Mouse (Mus musculus) embryonic fibroblast, embryonic 13.5 days (primary cell): ENCODE results near the gene Mael. TPM values are rescaled to one million over a fixed set of nuclear protein-coding genes. Genes with fewer than 3 reads are reported as not detected.

Source experiments
- H3K27ac ChIP-seq: 2 replicates; pipeline ENCODE4 v1.5.1; 2012; ENCODE audit warnings: low read length, control low read depth, inconsistent platforms; ENCODE audit not compliant: insufficient read depth
- H3K4me1 ChIP-seq: 2 replicates; pipeline ENCODE4 v1.6.1; 2011; ENCODE audit warnings: low read length; ENCODE audit not compliant: control insufficient read depth, insufficient read depth
- H3K4me3 ChIP-seq: 2 replicates; pipeline ENCODE4 v1.5.1; 2011; ENCODE audit warnings: mild to moderate bottlenecking, control low read depth, low read length; ENCODE audit not compliant: insufficient read depth
- CTCF ChIP-seq: IDR thresholded peaks from 2 replicates; pipeline ENCODE4 v1.5.1; 2011; ENCODE audit warnings: mild to moderate bottlenecking, control low read depth, low read length, moderate library complexity, borderline replicate concordance; ENCODE audit not compliant: insufficient read depth
- POLR2A ChIP-seq: IDR thresholded peaks from 2 replicates; pipeline ENCODE4 v1.6.1; 2011; ENCODE audit warnings: low read depth, mild to moderate bottlenecking, control low read depth, low read length, moderate library complexity
- polyA plus RNA-seq: library from polyadenylated mRNA; stranded (reverse); fragments of >200 nt; gene quantifications from 2 replicates; pipeline ENCODE4 v1.2.4, GENCODE M21; 2011; ENCODE audit warnings: low read depth; ENCODE audit not compliant: missing spikeins, insufficient read length

The Mael gene
- polyA plus RNA-seq, 1 experiment = not detected

GRCm38 (mm10) chr1:166173621-166174020 is 64.9 kb downstream of the Mael start:
- Histone ChIP-seq H3K4me3 (no peak overlapping the region), H3K4me1 (no peaks in the 10 kb centered on the region), H3K27ac (no peak overlapping the region)
- TF ChIP-seq CTCF = no peak
- TF ChIP-seq POLR2A = no peak

GRCm38 (mm10) chr1:166172992-166173391 is 65.6 kb downstream of the Mael start:
- H3K4me1 ChIP-seq = no peaks in the 10 kb centered on the region
- H3K4me3 ChIP-seq = no peak overlapping the region
- no peak overlapping the region for H3K27ac ChIP-seq
- no peak for TF ChIP-seq POLR2A
- no peak for TF ChIP-seq CTCF

GRCm38 (mm10) chr1:166170852-166171251 is 67.7 kb downstream of the Mael start:
- TF ChIP-seq POLR2A = no peak
- TF ChIP-seq CTCF = no peak
- H3K27ac ChIP-seq = no peak overlapping the region
- H3K4me3 ChIP-seq = no peak overlapping the region

GRCm38 (mm10) chr1:166169713-166170112 is 68.8 kb downstream of the Mael start:
- Histone ChIP-seq H3K4me3 (no peak overlapping the region), H3K27ac (no peak overlapping the region), H3K4me1 (no peaks in the 10 kb centered on the region)
- no peak for TF ChIP-seq CTCF
- TF ChIP-seq POLR2A = no peak

More at GRCm38 (mm10) chr1:166170852-166171251, 67.7 kb downstream of the Mael start:
- H3K4me1 ChIP-seq = no peaks in the 10 kb centered on the region

GRCm38 (mm10) chr1:166168017-166168416 is 70.5 kb downstream of the Mael start:
- no peak for TF ChIP-seq CTCF
- Histone ChIP-seq H3K4me3 (no peak overlapping the region), H3K27ac (no peak overlapping the region), H3K4me1 (no peaks in the 10 kb centered on the region)

- Histone ChIP-seq H3K4me3 (no peak overlapping the region), H3K27ac (no peak overlapping the region), H3K4me1 (no peaks in the 10 kb centered on the region)
- no peak for TF ChIP-seq POLR2A
Measured at GRCm38 (mm10) chr1:166167405-166167804, 71.1 kb downstream of the Mael start.

GRCm38 (mm10) chr1:166165159-166165558 is 73.4 kb downstream of the Mael start:
- Histone ChIP-seq H3K4me1 (no peaks in the 10 kb centered on the region), H3K27ac (no peak overlapping the region), H3K4me3 (no peak overlapping the region)
- TF ChIP-seq POLR2A = no peak
- TF ChIP-seq CTCF = no peak

- TF ChIP-seq CTCF = no peak
- TF ChIP-seq POLR2A = no peak
Measured at GRCm38 (mm10) chr1:166164580-166164979, 74.0 kb downstream of the Mael start.

GRCm38 (mm10) chr1:166160569-166161445 is 77.7 kb downstream of the Mael start:
- Histone ChIP-seq H3K27ac (no peak overlapping the region), H3K4me3 (no peak overlapping the region), H3K4me1 (no peaks in the 10 kb centered on the region)
- peak; percentile 79; the same call in 1 of the 2 replicates for TF ChIP-seq CTCF
- no peak for TF ChIP-seq POLR2A

More at GRCm38 (mm10) chr1:166164580-166164979, 74.0 kb downstream of the Mael start:
- H3K4me3 ChIP-seq = no peak overlapping the region
- no peaks in the 10 kb centered on the region for H3K4me1 ChIP-seq
- H3K27ac ChIP-seq = no peak overlapping the region

GRCm38 (mm10) chr1:166160111-166160510 is 78.4 kb downstream of the Mael start:
- Histone ChIP-seq H3K27ac (no peak overlapping the region), H3K4me3 (no peak overlapping the region), H3K4me1 (no peaks in the 10 kb centered on the region)
- no peak for TF ChIP-seq POLR2A
- TF ChIP-seq CTCF = no peak

GRCm38 (mm10) chr1:166158664-166159063 is 79.9 kb downstream of the Mael start:
- TF ChIP-seq CTCF = no peak
- TF ChIP-seq POLR2A = no peak
- Histone ChIP-seq H3K4me3 (no peak overlapping the region), H3K27ac (no peak overlapping the region), H3K4me1 (no peaks in the 10 kb centered on the region)
